Mouse (Mus musculus) stomach, postnatal 0 days (tissue): Measurements from ENCODE around the gene Kcnma1.

Source experiments
- CTCF ChIP-seq: IDR thresholded peaks from 2 replicates; pipeline ENCODE4 v1.5.1; 2016; ENCODE audit warnings: antibody characterized with exemption, low read depth, mild to moderate bottlenecking, moderate library complexity
- EP300 ChIP-seq: optimal IDR thresholded peaks from 2 replicates; pipeline ENCODE3; 2016; ENCODE audit warnings: antibody characterized with exemption

GRCm38 (mm10) chr14:23682758-23683157, 331.5 kb downstream of the Kcnma1 start:
- TF ChIP-seq CTCF (no peak), EP300 (no peak)
